ENCODE assay signal across 27 mouse cellular contexts in the genomic region with DNA sequence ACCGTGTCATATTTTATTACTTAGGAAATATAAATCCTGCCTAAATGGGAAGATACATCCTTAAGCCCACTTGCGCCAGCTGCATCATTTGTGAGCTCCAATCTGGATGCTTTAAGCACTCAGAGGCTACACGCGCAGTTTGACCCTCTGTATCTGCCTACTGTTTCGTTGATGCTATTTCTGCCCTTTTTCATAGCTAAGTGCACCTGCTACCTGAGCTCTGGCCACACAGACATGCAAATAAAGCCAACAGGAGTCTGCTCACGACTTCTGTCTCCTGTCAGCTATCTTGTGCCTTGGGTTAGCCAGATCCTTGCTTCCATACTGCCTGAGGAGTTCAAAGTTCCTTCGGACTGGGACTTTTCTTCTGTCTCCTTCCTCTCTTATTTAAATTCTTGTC.
"Had no signal": no experiment of that assay in that cellular context is flagged by ENCODE, and none has a peak within 500 bp of the region (broad histone marks: within the 10 kb centered on the region; RNA-seq: fewer than 3 reads in every experiment).

No protein-coding gene starts in this region.

- H3K4me2 ChIP-seq: embryonic facial prominence, embryonic 12.5 days; embryonic facial prominence, embryonic 13.5 days; embryonic facial prominence, embryonic 15.5 days; forebrain, embryonic 12.5 days; forebrain, embryonic 13.5 days; forebrain, embryonic 15.5 days had no signal

- H3K9me3 ChIP-seq: embryonic facial prominence, embryonic 10.5 days; embryonic facial prominence, embryonic 12.5 days; embryonic facial prominence, embryonic 13.5 days; embryonic facial prominence, embryonic 15.5 days; forebrain, embryonic 12.5 days; forebrain, embryonic 13.5 days; forebrain, embryonic 15.5 days had no signal

- H3K9ac ChIP-seq: embryonic facial prominence, embryonic 12.5 days; embryonic facial prominence, embryonic 13.5 days; embryonic facial prominence, embryonic 15.5 days; forebrain, embryonic 12.5 days; forebrain, embryonic 13.5 days; forebrain, embryonic 15.5 days; forebrain, postnatal 0 days had no signal

- ATAC-seq: forebrain, embryonic 13.5 days; forebrain, embryonic 14.5 days; forebrain, embryonic 15.5 days; forebrain, embryonic 16.5 days; forebrain, postnatal 0 days had no signal

- H3K27ac ChIP-seq: embryonic facial prominence, embryonic 10.5 days; embryonic facial prominence, embryonic 12.5 days; embryonic facial prominence, embryonic 13.5 days; embryonic facial prominence, embryonic 15.5 days; forebrain, embryonic 10.5 days; forebrain, embryonic 12.5 days; forebrain, embryonic 13.5 days; forebrain, embryonic 15.5 days; gastrocnemius, adult 2 months; heart, adult 2 months had no signal

- H3K4me3 ChIP-seq: embryonic facial prominence, embryonic 10.5 days; embryonic facial prominence, embryonic 12.5 days; embryonic facial prominence, embryonic 13.5 days; embryonic facial prominence, embryonic 15.5 days; erythroblast, embryonic 14.5 days; forebrain, embryonic 10.5 days; forebrain, embryonic 12.5 days; forebrain, embryonic 13.5 days; forebrain, embryonic 15.5 days; gastrocnemius, adult 2 months; heart, adult 2 months had no signal

- DNase-seq: cerebellum, adult 8-10 months; cerebellum, adult 9-10 months; cerebellum, adult 9-11 months; cerebellum, postnatal 10 days; cerebellum, postnatal 14 days; cerebellum, postnatal 25 days; cerebellum, postnatal 36 days; embryo, embryonic 11 days; forebrain, postnatal 0 days; gastrocnemius, adult 2 months; gastrocnemius, postnatal 10 days; gastrocnemius, postnatal 14 days; gastrocnemius, postnatal 25 days; gastrocnemius, postnatal 36 days; heart, adult 18-20 months; heart, adult 2 months had no signal

- H3K4me1 ChIP-seq: forebrain, embryonic 10.5 days; forebrain, embryonic 12.5 days had no signal

- H3K27me3 ChIP-seq: embryonic facial prominence, embryonic 12.5 days; embryonic facial prominence, embryonic 13.5 days; embryonic facial prominence, embryonic 15.5 days; forebrain, embryonic 12.5 days; forebrain, embryonic 13.5 days; forebrain, embryonic 15.5 days had no signal
